Mouse (Mus musculus) liver, postnatal 0 days (tissue): ENCODE results near the gene Lats2.

Experiments used
- CTCF ChIP-seq: sonication (generic); IDR thresholded peaks from 2 replicates; pipeline ENCODE4 v1.5.1; 2016; ENCODE audit warnings: antibody characterized with exemption, low read depth
- EP300 ChIP-seq: IDR thresholded peaks from 2 replicates; pipeline ENCODE4 v1.6.1; 2016; ENCODE audit warnings: antibody characterized with exemption, low read depth, mild to moderate bottlenecking

GRCm38 (mm10) chr14:57679958-57680535, 78.1 kb downstream of the Lats2 start:
- TF ChIP-seq CTCF (peak; percentile 92), EP300 (no peak)
